Mouse (Mus musculus): ENCODE data around the gene Pex7. TPM values are rescaled to one million over a fixed set of nuclear protein-coding genes. Genes with fewer than 3 reads are reported as not detected.
A peak's percentile ranks its signal among the peaks of the same experiment; 100 is the strongest.

Gene Pex7
- polyA plus RNA-seq, 1 experiment from 2014 or later = 25.1 TPM

- no peak for TF ChIP-seq CTCF (IDR thresholded peaks at IDR 0.05; ENCODE audit: low read depth)
- Histone ChIP-seq H3K4me3 (ENCODE audit: low read depth, low read length) (no peak overlapping the region), H3K9ac (no peak overlapping the region), H3K4me1 (ENCODE audit: insufficient read depth) (no peaks in the 10 kb centered on the region), H3K27me3 (ENCODE audit: insufficient read depth, low read length) (no peaks in the 10 kb centered on the region), H3K36me3 (ENCODE audit: insufficient read depth) (no peaks in the 10 kb centered on the region), H3K4me2 (no peak overlapping the region), H3K27ac (ENCODE audit: low read depth) (no peak overlapping the region), H3K9me3 (ENCODE audit: low read depth, low read length) (no peaks in the 10 kb centered on the region)
- no peak for DNase-seq
- no peak for ATAC-seq (ENCODE audit: insufficient read depth)
- 86% methylated on average over 4 of the region's 4 CpGs for WGBS
These were observed 6.3 kb upstream of the Pex7 start for GRCm38 (mm10) chr10:19913806-19914205.

- no peak overlapping the region for H3K4me2 ChIP-seq
- WGBS = 5% methylated on average over 1 of the region's 1 CpGs
- no peaks in the 10 kb centered on the region for H3K4me1 ChIP-seq (ENCODE audit: insufficient read depth)
- no peaks in the 10 kb centered on the region for H3K36me3 ChIP-seq (ENCODE audit: insufficient read depth)
- DNase-seq (peak; percentile 73), ATAC-seq (ENCODE audit: insufficient read depth) (no peak)
- H3K4me3 ChIP-seq (ENCODE audit: low read depth, low read length) = no peak overlapping the region
- TF ChIP-seq CTCF (IDR thresholded peaks at IDR 0.05; ENCODE audit: low read depth) = peak; percentile 59
- no peak overlapping the region for H3K9ac ChIP-seq
- H3K27me3 ChIP-seq (ENCODE audit: insufficient read depth, low read length) = no peaks in the 10 kb centered on the region
- no peak overlapping the region for H3K27ac ChIP-seq (ENCODE audit: low read depth)
- H3K9me3 ChIP-seq (ENCODE audit: low read depth, low read length) = no peaks in the 10 kb centered on the region
These were observed 4.1 kb upstream of the Pex7 start for GRCm38 (mm10) chr10:19911583-19911982.

- Histone ChIP-seq H3K27me3 (ENCODE audit: insufficient read depth, low read length) (no peaks in the 10 kb centered on the region), H3K9ac (no peak overlapping the region), H3K27ac (ENCODE audit: low read depth) (no peak overlapping the region), H3K4me1 (ENCODE audit: insufficient read depth) (no peaks in the 10 kb centered on the region), H3K4me3 (ENCODE audit: low read depth, low read length) (no peak overlapping the region), H3K36me3 (ENCODE audit: insufficient read depth) (no peaks in the 10 kb centered on the region), H3K4me2 (no peak overlapping the region), H3K9me3 (ENCODE audit: low read depth, low read length) (no peaks in the 10 kb centered on the region)
- ATAC-seq (ENCODE audit: insufficient read depth) (no peak), DNase-seq (no peak)
- TF ChIP-seq CTCF (IDR thresholded peaks at IDR 0.05; ENCODE audit: low read depth) = no peak
- WGBS = 82% methylated on average over 2 of the region's 2 CpGs
These were observed 3.0 kb upstream of the Pex7 start for GRCm38 (mm10) chr10:19910516-19910915.

- Histone ChIP-seq H3K27me3 (ENCODE audit: insufficient read depth, low read length) (no peaks in the 10 kb centered on the region), H3K9me3 (ENCODE audit: low read depth, low read length) (no peaks in the 10 kb centered on the region), H3K4me3 (ENCODE audit: low read depth, low read length) (no peak overlapping the region), H3K36me3 (ENCODE audit: insufficient read depth) (no peaks in the 10 kb centered on the region), H3K4me1 (ENCODE audit: insufficient read depth) (no peaks in the 10 kb centered on the region), H3K4me2 (peak overlapping the region; percentile 49; the same call in 1 of the 2 replicates), H3K9ac (no peak overlapping the region), H3K27ac (ENCODE audit: low read depth) (no peak overlapping the region)
- WGBS = 63% methylated on average over 2 of the region's 2 CpGs
- DNase-seq (peak; percentile 14), ATAC-seq (ENCODE audit: insufficient read depth) (no peak)
- no peak for TF ChIP-seq CTCF (IDR thresholded peaks at IDR 0.05; ENCODE audit: low read depth)
These were observed 587 bp upstream of the Pex7 start for GRCm38 (mm10) chr10:19908076-19908475.

- H3K36me3 ChIP-seq (ENCODE audit: insufficient read depth) = peaks cover 7% of the 10 kb centered on the region
- H3K27me3 ChIP-seq (ENCODE audit: insufficient read depth, low read length) = no peaks in the 10 kb centered on the region
- no peak overlapping the region for H3K4me3 ChIP-seq (ENCODE audit: low read depth, low read length)
- TF ChIP-seq CTCF (IDR thresholded peaks at IDR 0.05; ENCODE audit: low read depth) = no peak
- no peak for ATAC-seq (ENCODE audit: insufficient read depth)
- H3K9me3 ChIP-seq (ENCODE audit: low read depth, low read length) = no peaks in the 10 kb centered on the region
- no peak overlapping the region for H3K27ac ChIP-seq (ENCODE audit: low read depth)
- H3K4me1 ChIP-seq (ENCODE audit: insufficient read depth) = no peaks in the 10 kb centered on the region
- DNase-seq = no peak
- H3K9ac ChIP-seq = no peak overlapping the region
- H3K4me2 ChIP-seq = no peak overlapping the region
- WGBS = 77% methylated on average over 13 of the region's 13 CpGs
These were observed 3.2 kb downstream of the Pex7 start for GRCm38 (mm10) chr10:19904077-19904820.

GRCm38 (mm10) chr10:19901992-19902391, 5.5 kb downstream of the Pex7 start:
- Histone ChIP-seq H3K27ac (ENCODE audit: low read depth) (no peak overlapping the region), H3K36me3 (ENCODE audit: insufficient read depth) (peaks cover 10% of the 10 kb centered on the region), H3K4me3 (ENCODE audit: low read depth, low read length) (no peak overlapping the region), H3K27me3 (ENCODE audit: insufficient read depth, low read length) (no peaks in the 10 kb centered on the region), H3K4me1 (ENCODE audit: insufficient read depth) (no peaks in the 10 kb centered on the region), H3K9ac (no peak overlapping the region), H3K9me3 (ENCODE audit: low read depth, low read length) (no peaks in the 10 kb centered on the region), H3K4me2 (no peak overlapping the region)
- no peak for ATAC-seq (ENCODE audit: insufficient read depth)
- TF ChIP-seq CTCF (IDR thresholded peaks at IDR 0.05; ENCODE audit: low read depth) = no peak
- DNase-seq = no peak
- 80% methylated on average over 7 of the region's 7 CpGs for WGBS

GRCm38 (mm10) chr10:19900191-19900590, 7.3 kb downstream of the Pex7 start:
- WGBS = 51% methylated on average over 2 of the region's 2 CpGs
- no peak for ATAC-seq (ENCODE audit: insufficient read depth)
- Histone ChIP-seq H3K27me3 (ENCODE audit: insufficient read depth, low read length) (no peaks in the 10 kb centered on the region), H3K27ac (ENCODE audit: low read depth) (no peak overlapping the region), H3K9me3 (ENCODE audit: low read depth, low read length) (no peaks in the 10 kb centered on the region), H3K4me2 (no peak overlapping the region), H3K4me1 (ENCODE audit: insufficient read depth) (no peaks in the 10 kb centered on the region), H3K36me3 (ENCODE audit: insufficient read depth) (peaks cover 10% of the 10 kb centered on the region), H3K4me3 (ENCODE audit: low read depth, low read length) (no peak overlapping the region), H3K9ac (no peak overlapping the region)
- no peak for DNase-seq
- no peak for TF ChIP-seq CTCF (IDR thresholded peaks at IDR 0.05; ENCODE audit: low read depth)

Data from lung, embryonic 14.5 days (tissue).